Mouse (Mus musculus) kidney, embryonic 14.5 days (tissue): ENCODE data around the gene Slc29a1. TPM values are rescaled to one million over a fixed set of nuclear protein-coding genes. Genes with fewer than 3 reads are reported as not detected.

ENCODE experiments used
- ATAC-seq: fragments of 200-750 bp; cut with Nextera tagmentation; 2 replicates; pipeline ENCODE4 v1.8.0; 2017; ENCODE audit warnings: moderate number of reproducible peaks, mild to moderate bottlenecking, moderate TSS enrichment, moderate library complexity; ENCODE audit not compliant: low FRiP score, low TSS enrichment
- H3K27ac ChIP-seq: fragments of 300-500 bp; sonication (generic); 2 replicates; pipeline ENCODE4 v1.5.1; 2014; ENCODE audit warnings: low read depth, mild to moderate bottlenecking, low read length, moderate library complexity, mixed read lengths
- H3K27me3 ChIP-seq: fragments of 300-500 bp; sonication (generic); 2 replicates; pipeline ENCODE4 v1.6.1; 2014; ENCODE audit warnings: mild to moderate bottlenecking, low read length; ENCODE audit not compliant: control insufficient read depth, insufficient read depth
- H3K36me3 ChIP-seq: fragments of 300-500 bp; sonication (generic); 2 replicates; pipeline ENCODE4 v1.6.1; 2014; ENCODE audit warnings: low read length, mixed read lengths; ENCODE audit not compliant: control insufficient read depth, insufficient read depth
- H3K4me1 ChIP-seq: fragments of 300-500 bp; sonication (generic); 2 replicates; pipeline ENCODE4 v1.6.1; 2014; ENCODE audit warnings: low read length, mixed read lengths; ENCODE audit not compliant: control insufficient read depth, insufficient read depth
- H3K4me2 ChIP-seq: fragments of 300-500 bp; sonication (generic); replicated peaks from 2 replicates; pipeline ENCODE4 v1.6.1; 2014; ENCODE audit warnings: low read depth, mild to moderate bottlenecking, low read length
- H3K4me3 ChIP-seq: fragments of 300-500 bp; sonication (generic); 2 replicates; pipeline ENCODE4 v1.5.1; 2014; ENCODE audit warnings: mild to moderate bottlenecking, low read length
- H3K9ac ChIP-seq: fragments of 300-500 bp; sonication (generic); 2 replicates; pipeline ENCODE4 v1.6.1; 2014; ENCODE audit warnings: low read depth, mild to moderate bottlenecking, low read length, moderate library complexity
- H3K9me3 ChIP-seq: fragments of 300-500 bp; sonication (generic); 2 replicates; pipeline ENCODE4 v1.6.1; 2016; ENCODE audit warnings: low read length; ENCODE audit not compliant: control insufficient read depth
- WGBS: fragments of 180-500 bp; shearing (Covaris S2); extraction: QIAGEN DNeasy Blood & Tissue Kit; methylation state at CpG from one replicate; pipeline ENCODE4 v1.1.7; 2014; 5-methylcytosine and 5-hydroxymethylcytosine counted together
- polyA plus RNA-seq: library from polyadenylated mRNA; unstranded; fragments of >200 nt; fragmentation: Nextera tagmentation; extraction: Ambion mirVana; gene quantifications from 2 replicates; pipeline ENCODE4 v1.2.1, GENCODE M21; 2014

Gene Slc29a1
- polyA plus RNA-seq, result 61.4 and 83.5 TPM in 2 replicates

- H3K9me3 ChIP-seq, result no peaks in the 10 kb centered on the region
- WGBS, result 15% methylated on average over 32 of the region's 32 CpGs
- no peak within 1 kb of the TSS for H3K27ac ChIP-seq
- H3K27me3 ChIP-seq, result 0 out of 2 replicates have a peak, but pooled peaks cover 4% of the 10 kb centered on the region
- peak within 1 kb of the TSS; percentile 38 for H3K4me3 ChIP-seq
- H3K4me1 ChIP-seq, result peaks cover 31% of the 10 kb centered on the region
- peak within 1 kb of the TSS; percentile 88 for H3K4me2 ChIP-seq
- peak; percentile 48 for ATAC-seq
- peak within 1 kb of the TSS; percentile 52 for H3K9ac ChIP-seq
- H3K36me3 ChIP-seq, result no peaks in the 10 kb centered on the region
Measured at GRCm38 (mm10) chr17:45599446-45600242, at the start of gene Slc29a1. Gene Slc29a1, minus strand, starts transcription at chr17:45599606.

DNA sequence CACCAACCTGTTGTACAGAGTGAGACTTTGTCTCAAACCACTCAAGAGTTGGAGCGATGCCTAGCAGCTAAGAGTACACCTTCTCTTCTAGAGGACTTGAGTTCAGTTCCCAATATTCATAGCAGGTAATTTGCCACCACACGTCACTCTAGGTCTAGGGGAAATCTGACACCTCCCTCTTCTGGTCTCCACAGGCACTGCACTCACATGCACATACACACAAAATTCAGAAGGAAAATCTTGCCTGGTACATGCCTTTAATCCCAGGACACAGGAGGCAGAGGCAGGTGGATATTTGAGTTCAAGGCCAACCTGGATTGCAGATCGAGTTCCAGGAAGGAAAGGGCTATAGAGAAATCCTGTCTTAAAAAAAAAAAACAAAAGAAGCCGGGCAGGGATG, 44.8 kb upstream of the Slc29a1 start:
- WGBS, result 95% methylated on average over 4 of the region's 4 CpGs
- no peaks in the 10 kb centered on the region for H3K36me3 ChIP-seq
- H3K4me1 ChIP-seq, result no peaks in the 10 kb centered on the region
- no peak overlapping the region for H3K4me2 ChIP-seq
- no peaks in the 10 kb centered on the region for H3K9me3 ChIP-seq
- no peaks in the 10 kb centered on the region for H3K27me3 ChIP-seq
- no peak overlapping the region for H3K4me3 ChIP-seq
- ATAC-seq, result no peak
- no peak overlapping the region for H3K9ac ChIP-seq
- no peak overlapping the region for H3K27ac ChIP-seq

DNA sequence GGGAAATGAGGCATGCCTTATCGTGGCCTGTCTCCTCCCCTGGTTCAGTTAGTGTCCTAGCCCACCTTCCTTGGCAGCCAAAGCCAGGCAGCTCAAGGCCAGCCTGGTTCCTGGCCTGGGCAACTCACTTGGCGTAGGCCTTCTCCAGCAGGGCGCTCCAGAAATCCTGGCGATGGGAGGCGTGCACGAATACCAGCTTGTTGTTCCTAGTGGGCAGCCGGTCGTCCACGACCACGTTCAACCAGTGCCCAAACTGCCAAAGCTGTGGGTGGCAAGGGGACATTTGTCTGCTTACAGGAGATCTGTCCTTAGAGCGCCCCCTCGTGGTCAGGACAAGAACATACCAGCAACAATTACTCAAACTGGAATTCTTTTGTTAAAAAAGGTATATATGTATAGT, 43.3 kb upstream of the Slc29a1 start:
- no peaks in the 10 kb centered on the region for H3K4me1 ChIP-seq
- H3K4me3 ChIP-seq, result no peak overlapping the region
- H3K9ac ChIP-seq, result no peak overlapping the region
- H3K4me2 ChIP-seq, result no peak overlapping the region
- H3K9me3 ChIP-seq, result no peaks in the 10 kb centered on the region
- H3K27ac ChIP-seq, result no peak overlapping the region
- no peaks in the 10 kb centered on the region for H3K36me3 ChIP-seq
- no peaks in the 10 kb centered on the region for H3K27me3 ChIP-seq
- WGBS, result 29% methylated on average over 12 of the region's 12 CpGs
- ATAC-seq, result no peak; the same call in 1 of the 2 replicates

DNA sequence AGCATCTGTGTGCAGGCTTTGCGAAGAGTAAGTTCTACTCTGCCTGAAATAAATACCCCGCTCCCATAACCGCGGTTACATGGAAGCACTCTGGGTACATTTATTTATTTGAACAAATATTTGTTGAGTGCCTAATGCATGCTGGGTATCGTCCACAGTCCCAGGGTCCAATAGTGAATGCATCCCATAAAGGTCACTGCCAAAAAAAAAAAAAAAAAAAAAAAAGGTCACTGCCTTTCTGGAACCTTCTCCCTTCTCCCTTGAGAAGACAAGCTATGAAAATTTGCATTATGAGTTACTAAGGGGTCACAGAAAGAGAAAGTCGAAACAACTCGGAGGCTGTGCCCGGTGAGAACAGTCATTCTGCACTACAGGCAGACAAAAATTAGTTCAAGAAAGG, 42.6 kb upstream of the Slc29a1 start:
- WGBS, result 89% methylated on average over 8 of the region's 8 CpGs
- no peak for ATAC-seq

DNA sequence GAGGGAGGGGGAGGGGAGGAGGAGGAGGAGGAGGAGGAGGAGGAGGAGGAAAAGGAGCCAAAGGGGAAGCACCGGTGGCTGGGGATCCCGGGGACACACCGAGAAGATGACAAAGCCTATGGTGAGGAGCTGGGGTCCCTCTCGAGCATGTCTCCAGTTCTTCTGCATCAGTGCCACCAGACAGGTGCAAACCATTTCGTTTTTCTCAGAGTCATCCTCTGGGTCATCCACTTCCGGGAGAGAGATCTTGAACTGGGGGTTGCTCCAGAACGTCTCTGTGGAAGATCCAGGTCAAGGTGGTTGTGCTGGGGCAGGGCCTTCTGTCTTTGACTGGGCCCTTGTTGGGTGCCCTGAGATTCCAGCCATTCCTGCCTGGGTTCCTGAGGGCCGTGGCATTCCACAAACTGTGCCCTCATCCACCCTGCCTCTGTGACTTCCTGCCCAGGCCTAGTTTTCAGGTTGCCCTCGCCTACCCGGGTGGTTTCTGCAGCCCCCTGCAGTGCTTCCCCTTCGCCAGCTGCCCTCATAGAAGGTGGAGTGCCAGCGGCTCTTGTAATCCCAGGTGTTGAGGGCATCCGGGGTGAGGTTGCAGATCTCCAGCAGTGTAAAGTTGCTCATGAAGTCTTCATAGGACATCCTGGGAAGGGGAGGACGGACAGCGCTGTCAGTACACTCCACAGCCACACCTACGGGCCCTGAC, 39.3 kb upstream of the Slc29a1 start:
- H3K27me3 ChIP-seq, result no peaks in the 10 kb centered on the region
- H3K4me3 ChIP-seq, result no peak overlapping the region
- H3K36me3 ChIP-seq, result no peaks in the 10 kb centered on the region
- H3K4me1 ChIP-seq, result no peaks in the 10 kb centered on the region
- no peak overlapping the region for H3K27ac ChIP-seq
- no peak for ATAC-seq
- no peak overlapping the region for H3K9ac ChIP-seq
- H3K4me2 ChIP-seq, result no peak overlapping the region
- 74% methylated on average over 16 of the region's 16 CpGs for WGBS
- H3K9me3 ChIP-seq, result no peaks in the 10 kb centered on the region

More for the DNA sequence above, 42.6 kb upstream of the Slc29a1 start:
- Histone ChIP-seq H3K4me2 (no peak overlapping the region), H3K36me3 (no peaks in the 10 kb centered on the region), H3K4me3 (no peak overlapping the region), H3K4me1 (no peaks in the 10 kb centered on the region), H3K9me3 (no peaks in the 10 kb centered on the region), H3K9ac (no peak overlapping the region), H3K27ac (no peak overlapping the region), H3K27me3 (no peaks in the 10 kb centered on the region)

- Histone ChIP-seq H3K4me2 (no peak overlapping the region), H3K4me1 (peaks cover 5% of the 10 kb centered on the region; the same call in 1 of the 2 replicates), H3K27ac (no peak overlapping the region), H3K36me3 (no peaks in the 10 kb centered on the region), H3K4me3 (no peak overlapping the region), H3K27me3 (no peaks in the 10 kb centered on the region), H3K9ac (no peak overlapping the region), H3K9me3 (no peaks in the 10 kb centered on the region)
- ATAC-seq, result no peak
- 84% methylated on average over 5 of the region's 5 CpGs for WGBS
Measured at GRCm38 (mm10) chr17:45634033-45634432, 34.6 kb upstream of the Slc29a1 start.

GRCm38 (mm10) chr17:45631940-45632339, 32.5 kb upstream of the Slc29a1 start:
- H3K27me3 ChIP-seq, result no peaks in the 10 kb centered on the region
- no peak overlapping the region for H3K27ac ChIP-seq
- 73% methylated on average over 6 of the region's 6 CpGs for WGBS
- no peaks in the 10 kb centered on the region for H3K36me3 ChIP-seq
- no peak overlapping the region for H3K9ac ChIP-seq
- peaks cover 5% of the 10 kb centered on the region; the same call in 1 of the 2 replicates for H3K4me1 ChIP-seq
- no peak overlapping the region for H3K4me2 ChIP-seq
- H3K9me3 ChIP-seq, result no peaks in the 10 kb centered on the region
- ATAC-seq, result no peak
- H3K4me3 ChIP-seq, result no peak overlapping the region

GRCm38 (mm10) chr17:45630992-45631391, 31.6 kb upstream of the Slc29a1 start:
- no peak overlapping the region for H3K4me2 ChIP-seq
- 56% methylated on average over 3 of the region's 3 CpGs for WGBS

More at GRCm38 (mm10) chr17:45630992-45631391, 31.6 kb upstream of the Slc29a1 start:
- no peaks in the 10 kb centered on the region for H3K36me3 ChIP-seq
- no peak overlapping the region for H3K9ac ChIP-seq
- peaks cover 8% of the 10 kb centered on the region; the same call in 1 of the 2 replicates for H3K4me1 ChIP-seq
- H3K27me3 ChIP-seq, result no peaks in the 10 kb centered on the region
- no peak for ATAC-seq
- H3K27ac ChIP-seq, result no peak overlapping the region
- H3K4me3 ChIP-seq, result no peak overlapping the region
- H3K9me3 ChIP-seq, result no peaks in the 10 kb centered on the region
